Mouse (Mus musculus) liver, postnatal 0 days (tissue): ENCODE measurements around the gene Glod4.

ENCODE experiments used
- CTCF ChIP-seq: sonication (generic); IDR thresholded peaks from 2 replicates; pipeline ENCODE4 v1.5.1; 2016; ENCODE audit warnings: antibody characterized with exemption, low read depth
- EP300 ChIP-seq: IDR thresholded peaks from 2 replicates; pipeline ENCODE4 v1.6.1; 2016; ENCODE audit warnings: antibody characterized with exemption, low read depth, mild to moderate bottlenecking

DNA sequence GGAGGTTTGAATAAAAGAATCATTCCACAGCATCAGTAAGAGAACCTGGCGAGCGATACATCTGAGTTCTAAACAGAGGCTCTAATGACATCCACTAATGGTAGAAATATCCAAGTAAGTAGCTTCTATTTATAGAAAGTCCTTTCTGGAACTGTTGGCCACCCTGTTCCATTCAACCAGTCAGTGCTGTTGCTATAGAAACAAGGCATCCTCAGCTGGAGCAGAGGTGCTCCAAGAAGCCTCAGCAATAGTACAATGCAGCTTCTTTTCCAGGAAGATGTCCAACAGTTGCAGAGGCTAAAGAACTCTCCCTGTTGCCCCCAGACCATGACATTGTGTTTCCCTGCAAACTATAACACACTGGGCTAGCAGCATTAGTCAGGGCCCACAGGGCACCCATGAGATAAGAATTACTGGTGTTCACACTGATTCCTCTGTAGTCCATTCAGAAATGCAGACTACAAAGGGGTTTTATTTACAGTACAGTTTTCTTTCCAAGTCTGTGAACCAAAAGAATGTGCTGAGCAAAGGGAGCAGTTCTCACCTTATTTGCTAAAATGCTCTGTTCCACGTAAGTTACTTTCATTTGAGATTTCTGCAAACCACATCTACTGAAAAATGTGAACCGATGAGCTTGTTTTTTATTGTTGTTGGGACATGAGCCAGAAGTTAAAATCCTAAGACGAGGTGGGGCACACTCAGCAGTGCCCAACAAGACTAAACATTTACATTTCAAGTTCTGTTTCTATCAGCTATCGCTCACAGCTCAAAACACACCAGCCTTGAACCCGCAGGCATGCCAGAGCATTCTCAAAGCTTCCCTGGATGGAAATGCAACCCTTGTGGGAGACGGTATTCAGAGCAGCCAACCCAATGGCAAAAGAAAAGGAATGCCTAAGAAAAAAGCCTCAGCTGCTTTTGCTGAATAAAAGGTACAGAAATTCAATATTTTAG is 95.2 kb downstream of the Glod4 start:
- TF ChIP-seq CTCF (no peak), EP300 (no peak)
